Mouse (Mus musculus) small intestine, adult 2 months (tissue): ENCODE measurements at regions not wholly inside any gene's neighbourhood (a gene's known extent, or its start where the extent isn't known, plus 50 kb on each side); places are given as distances from the start of the nearest gene placed in this dataset.

Experiments
- CTCF ChIP-seq: fragments of 200-500 bp; IDR thresholded peaks from 2 replicates; pipeline ENCODE4 v1.5.1; 2012; ENCODE audit warnings: low read depth, mild to moderate bottlenecking, control low read depth, inconsistent platforms, low read length, moderate library complexity, mixed read lengths; ENCODE audit not compliant: insufficient replicate concordance, insufficient read length; ENCODE audit errors: extremely low read depth
- POLR2A ChIP-seq: fragments of 200-500 bp; IDR thresholded peaks from 2 replicates; pipeline ENCODE4 v1.6.1; 2012; ENCODE audit warnings: low read depth, mild to moderate bottlenecking, control low read depth, inconsistent platforms, low read length, moderate library complexity

DNA sequence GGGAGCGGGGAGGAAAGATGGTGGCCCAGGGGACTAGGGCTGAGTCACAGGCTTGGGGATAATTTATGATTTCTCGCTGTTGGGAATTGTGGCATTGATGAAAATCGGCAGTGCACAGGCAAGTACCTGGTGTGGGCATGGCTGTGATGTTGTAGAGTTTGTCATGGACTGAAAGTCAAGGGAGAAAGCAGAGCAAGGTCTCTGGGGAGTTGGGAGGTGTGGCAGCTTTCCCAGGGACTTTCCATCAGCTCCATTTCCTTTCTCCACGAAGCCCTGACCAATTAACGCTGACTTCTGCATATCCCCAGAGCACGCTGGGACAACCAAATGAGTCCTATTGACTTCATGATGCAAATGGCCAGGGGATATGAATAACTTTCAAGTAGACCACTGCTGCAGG, 126.2 kb downstream of the Gm19410 start:
- TF ChIP-seq CTCF (no peak), POLR2A (no peak)
